Mouse (Mus musculus) left cerebral cortex, postnatal 25 days (tissue): ENCODE measurements around the gene Gsk3a. TPM values are rescaled to one million over a fixed set of nuclear protein-coding genes. Genes with fewer than 3 reads are reported as not detected.

Experiments used
- DNase-seq, 2 experiments: peaks; one replicate each; pipeline ENCODE4 v3.0.0; 2022; ENCODE audit warnings: low spot score in 2 of 2, mixed read lengths in 1 of 2
- intact Hi-C: fragments of 180-260 bp; cut with DNase I; formaldehyde crosslinking; loops from one replicate; pipeline ENCODE4 v1.15.1; 2025
- total RNA-seq, 2 experiments: library from RNA; stranded (reverse); gene quantifications; 2 replicates each; pipeline ENCODE4 v1.2.3; 2021

The Gsk3a gene
- total RNA-seq, 2 experiments from 2014 or later, result 213 to 224 TPM

- intact Hi-C loops, result no loop called here
- peak; percentile 47 to 49 for DNase-seq
These were observed 13.6 kb upstream of the Gsk3a start for GRCm38 (mm10) chr7:25251071-25251791.

GRCm38 (mm10) chr7:25250141-25250972 is 12.7 kb upstream of the Gsk3a start, which contains the start of gene Erf:
TSS of gene Erf (minus strand) at chr7:25250761.
- DNase-seq, result peak; percentile 96 to 97
- intact Hi-C loops, result no loop called here

- intact Hi-C loops, result loop anchor here (1.0 kb wide), 1 partner anchor 29 kb away; no protein-coding TSS in a partner anchor
- DNase-seq, result peak; percentile 63 to 70
These were observed 11.9 kb upstream of the Gsk3a start for GRCm38 (mm10) chr7:25249314-25250140.

GRCm38 (mm10) chr7:25248846-25249313 is 11.2 kb upstream of the Gsk3a start:
- DNase-seq, result peak in 1 of 2 experiments; percentile 51
- intact Hi-C loops, result loop anchor here (1.0 kb wide), 2 partner anchors 10 to 29 kb away; no protein-coding TSS in a partner anchor

- intact Hi-C loops, result loop anchor here (1.0 kb wide), 1 partner anchor 9 kb away; no protein-coding TSS in a partner anchor
- peak; percentile 78 to 93 for DNase-seq
These were observed 10.5 kb upstream of the Gsk3a start for GRCm38 (mm10) chr7:25248018-25248647.

- DNase-seq, result peak in 1 of 2 experiments; percentile 28
- intact Hi-C loops, result no loop called here
These were observed 9.8 kb upstream of the Gsk3a start for GRCm38 (mm10) chr7:25247498-25247897.

- intact Hi-C loops, result no loop called here
- DNase-seq, result peak in 1 of 2 experiments; percentile 57
These were observed 9.1 kb upstream of the Gsk3a start for GRCm38 (mm10) chr7:25246759-25247137.

- DNase-seq, result peak; percentile 68
- intact Hi-C loops, result no loop called here
These were observed 8.6 kb upstream of the Gsk3a start for GRCm38 (mm10) chr7:25246079-25246758.

GRCm38 (mm10) chr7:25244562-25245369 is 7.1 kb upstream of the Gsk3a start:
- peak in 1 of 2 experiments; percentile 40 for DNase-seq
- intact Hi-C loops, result loop anchor here (5.0 kb wide), 1 partner anchor 133 kb away; no protein-coding TSS in a partner anchor

- intact Hi-C loops, result loop anchor here (5.0 kb wide), 1 partner anchor 134 kb away; no protein-coding TSS in a partner anchor
- no peak for DNase-seq
These were observed 5.7 kb upstream of the Gsk3a start for GRCm38 (mm10) chr7:25243361-25243760.

- DNase-seq, result peak; percentile 82 to 96
- intact Hi-C loops, result loop anchor here (5.0 kb wide), 1 partner anchor 136 kb away; no protein-coding TSS in a partner anchor
These were observed 3.4 kb upstream of the Gsk3a start for GRCm38 (mm10) chr7:25241062-25241461.

GRCm38 (mm10) chr7:25240631-25241030 is 3.0 kb upstream of the Gsk3a start:
- intact Hi-C loops, result loop anchor here (5.0 kb wide), 1 partner anchor 137 kb away; no protein-coding TSS in a partner anchor
- peak in 1 of 2 experiments; percentile 9 for DNase-seq

- intact Hi-C loops, result loop anchor here (1.0 to 5.0 kb wide), 4 partner anchors 9 to 158 kb away; partner anchors contain the start of gene Lipe
- peak; percentile 84 to 96 for DNase-seq
These were observed 1.4 kb upstream of the Gsk3a start for GRCm38 (mm10) chr7:25238829-25239623.

- intact Hi-C loops, result loop anchor here (1.0 to 5.0 kb wide), 2 partner anchors 40 to 159 kb away; partner anchors contain the start of gene Lipe
- DNase-seq, result peak; percentile 98
These were observed 510 bp upstream of the Gsk3a start for GRCm38 (mm10) chr7:25238015-25238706.

- DNase-seq, result no peak
- intact Hi-C loops, result loop anchor here (5.0 kb wide), 1 partner anchor 162 kb away; the partner anchor contains the start of gene Lipe
These were observed 2.1 kb downstream of the Gsk3a start for GRCm38 (mm10) chr7:25235526-25235925.

- intact Hi-C loops, result no loop called here
- DNase-seq, result no peak
These were observed 4.6 kb downstream of the Gsk3a start for GRCm38 (mm10) chr7:25233061-25233460.
